Mouse (Mus musculus): ENCODE results near the gene Rora. TPM values are rescaled to one million over a fixed set of nuclear protein-coding genes. Genes with fewer than 3 reads are reported as not detected.

Gene Rora
- total and polyA plus RNA-seq, 2 experiments, result 11.3 to 30.8 TPM

GRCm38 (mm10) chr9:68689351-68689750, 35.8 kb downstream of the Rora start:
- H3K4me3 ChIP-seq (ENCODE audit: insufficient read depth, low read depth, low read length), result no peak overlapping the region
- no peaks in the 10 kb centered on the region for H3K27me3 ChIP-seq (ENCODE audit: control insufficient read depth, insufficient read depth, low read length)
- no peak overlapping the region for H3K9ac ChIP-seq (ENCODE audit: low read depth, low read length)
- no peaks in the 10 kb centered on the region for H3K36me3 ChIP-seq (ENCODE audit: control insufficient read depth, insufficient read depth, low read length)
- peaks cover 3% of the 10 kb centered on the region for H3K4me1 ChIP-seq (ENCODE audit: control insufficient read depth, insufficient read depth, low read length)
- H3K79me2 ChIP-seq (ENCODE audit: control insufficient read depth, insufficient read depth, low read length), result no peaks in the 10 kb centered on the region
- DNase-seq (ENCODE audit: extremely low read depth, low read depth, low spot score), result peak; percentile 49
- TF ChIP-seq CTCF (IDR thresholded peaks at IDR 0.05; ENCODE audit: low read depth, low read length), result peak; percentile 56; the same call in 1 of the 2 replicates
- no peak for TF ChIP-seq POLR2A (IDR thresholded peaks at IDR 0.05; ENCODE audit: extremely low read depth, insufficient read depth, low read length)
- 43% methylated on average over 4 of the region's 4 CpGs for WGBS
- H3K27ac ChIP-seq (replicated peaks; ENCODE audit: insufficient read depth, low read depth, low read length), result no peak overlapping the region

DNA sequence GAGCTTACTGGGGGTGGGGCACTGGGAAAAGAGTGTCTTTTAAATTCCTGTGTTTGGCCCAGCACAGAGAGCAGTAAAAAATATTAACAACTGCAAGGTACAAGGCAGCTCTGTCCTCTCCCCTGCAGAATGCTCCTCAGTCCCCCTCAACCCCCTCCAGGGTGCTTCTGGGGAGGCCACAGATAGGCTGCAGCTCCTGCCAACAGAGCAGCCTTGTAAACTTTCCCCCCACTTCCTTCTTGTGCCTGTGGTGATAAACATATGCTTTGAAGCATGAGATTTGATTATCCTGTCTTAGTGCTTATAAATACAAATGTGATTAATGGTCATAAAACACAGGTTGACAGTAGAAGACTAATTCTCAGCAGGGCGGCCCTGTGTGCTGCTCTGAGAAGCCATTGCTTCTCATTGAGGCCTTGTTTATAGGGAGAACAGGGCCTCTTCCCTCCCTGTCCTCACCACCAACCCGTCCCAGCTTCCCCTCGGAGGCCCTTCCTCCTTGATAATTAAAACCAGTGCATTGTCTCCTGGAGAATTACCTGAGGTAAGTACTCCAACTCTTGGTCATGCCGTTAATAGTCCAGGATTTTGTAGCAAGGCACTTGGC, 41.4 kb downstream of the Rora start:
- H3K36me3 ChIP-seq (ENCODE audit: control insufficient read depth, insufficient read depth, low read length), result no peaks in the 10 kb centered on the region
- H3K27me3 ChIP-seq (ENCODE audit: control insufficient read depth, insufficient read depth, low read length), result no peaks in the 10 kb centered on the region
- 76% methylated on average over 4 of the region's 4 CpGs for WGBS
- no peaks in the 10 kb centered on the region; the same call in 1 of the 2 replicates for H3K79me2 ChIP-seq (ENCODE audit: control insufficient read depth, insufficient read depth, low read length)
- H3K4me3 ChIP-seq (ENCODE audit: insufficient read depth, low read depth, low read length), result no peak overlapping the region
- no peak for DNase-seq (ENCODE audit: extremely low read depth, low read depth, low spot score)
- no peak overlapping the region for H3K9ac ChIP-seq (ENCODE audit: low read depth, low read length)
- no peak overlapping the region for H3K27ac ChIP-seq (replicated peaks; ENCODE audit: insufficient read depth, low read depth, low read length)
- no peaks in the 10 kb centered on the region; the same call in 1 of the 2 replicates for H3K4me1 ChIP-seq (ENCODE audit: control insufficient read depth, insufficient read depth, low read length)
- TF ChIP-seq CTCF (IDR thresholded peaks at IDR 0.05; ENCODE audit: low read depth, low read length) (no peak), POLR2A (IDR thresholded peaks at IDR 0.05; ENCODE audit: extremely low read depth, insufficient read depth, low read length) (no peak)

- TF ChIP-seq CTCF (IDR thresholded peaks at IDR 0.05; ENCODE audit: low read depth, low read length) (no peak), POLR2A (IDR thresholded peaks at IDR 0.05; ENCODE audit: extremely low read depth, insufficient read depth, low read length) (no peak)
- no peak overlapping the region for H3K27ac ChIP-seq (replicated peaks; ENCODE audit: insufficient read depth, low read depth, low read length)
- H3K9ac ChIP-seq (ENCODE audit: low read depth, low read length), result no peak overlapping the region
- 89% methylated on average over 16 of the region's 16 CpGs for WGBS
- no peaks in the 10 kb centered on the region; the same call in 1 of the 2 replicates for H3K4me1 ChIP-seq (ENCODE audit: control insufficient read depth, insufficient read depth, low read length)
- no peaks in the 10 kb centered on the region for H3K36me3 ChIP-seq (ENCODE audit: control insufficient read depth, insufficient read depth, low read length)
- no peaks in the 10 kb centered on the region for H3K27me3 ChIP-seq (ENCODE audit: control insufficient read depth, insufficient read depth, low read length)
- no peak for DNase-seq (ENCODE audit: extremely low read depth, low read depth, low spot score)
- no peak overlapping the region for H3K4me3 ChIP-seq (ENCODE audit: insufficient read depth, low read depth, low read length)
- no peaks in the 10 kb centered on the region; the same call in 1 of the 2 replicates for H3K79me2 ChIP-seq (ENCODE audit: control insufficient read depth, insufficient read depth, low read length)
These were observed 41.9 kb downstream of the Rora start for GRCm38 (mm10) chr9:68695496-68695969.

- H3K27ac ChIP-seq (replicated peaks; ENCODE audit: insufficient read depth, low read depth, low read length), result no peak overlapping the region
- DNase-seq (ENCODE audit: extremely low read depth, low read depth, low spot score), result no peak
- WGBS, result 87% methylated on average over 3 of the region's 3 CpGs
- TF ChIP-seq CTCF (IDR thresholded peaks at IDR 0.05; ENCODE audit: low read depth, low read length) (no peak), POLR2A (IDR thresholded peaks at IDR 0.05; ENCODE audit: extremely low read depth, insufficient read depth, low read length) (no peak)
- no peaks in the 10 kb centered on the region; the same call in 1 of the 2 replicates for H3K79me2 ChIP-seq (ENCODE audit: control insufficient read depth, insufficient read depth, low read length)
- H3K4me1 ChIP-seq (ENCODE audit: control insufficient read depth, insufficient read depth, low read length), result no peaks in the 10 kb centered on the region; the same call in 1 of the 2 replicates
- H3K27me3 ChIP-seq (ENCODE audit: control insufficient read depth, insufficient read depth, low read length), result no peaks in the 10 kb centered on the region
- no peak overlapping the region for H3K4me3 ChIP-seq (ENCODE audit: insufficient read depth, low read depth, low read length)
- H3K9ac ChIP-seq (ENCODE audit: low read depth, low read length), result no peak overlapping the region
- no peaks in the 10 kb centered on the region for H3K36me3 ChIP-seq (ENCODE audit: control insufficient read depth, insufficient read depth, low read length)
These were observed 42.9 kb downstream of the Rora start for GRCm38 (mm10) chr9:68696425-68696956.

GRCm38 (mm10) chr9:68699341-68699740, 45.8 kb downstream of the Rora start:
- Histone ChIP-seq H3K27ac (replicated peaks; ENCODE audit: insufficient read depth, low read depth, low read length) (no peak overlapping the region), H3K27me3 (ENCODE audit: control insufficient read depth, insufficient read depth, low read length) (no peaks in the 10 kb centered on the region), H3K9ac (ENCODE audit: low read depth, low read length) (no peak overlapping the region), H3K4me1 (ENCODE audit: control insufficient read depth, insufficient read depth, low read length) (no peaks in the 10 kb centered on the region; the same call in 1 of the 2 replicates), H3K4me3 (ENCODE audit: insufficient read depth, low read depth, low read length) (no peak overlapping the region), H3K36me3 (ENCODE audit: control insufficient read depth, insufficient read depth, low read length) (no peaks in the 10 kb centered on the region), H3K79me2 (ENCODE audit: control insufficient read depth, insufficient read depth, low read length) (no peaks in the 10 kb centered on the region; the same call in 1 of the 2 replicates)
- DNase-seq (ENCODE audit: extremely low read depth, low read depth, low spot score), result no peak
- WGBS, result 100% methylated on average over 1 of the region's 1 CpGs
- TF ChIP-seq CTCF (IDR thresholded peaks at IDR 0.05; ENCODE audit: low read depth, low read length) (no peak), POLR2A (IDR thresholded peaks at IDR 0.05; ENCODE audit: extremely low read depth, insufficient read depth, low read length) (no peak)

GRCm38 (mm10) chr9:68699856-68700255, 46.3 kb downstream of the Rora start:
- Histone ChIP-seq H3K36me3 (ENCODE audit: control insufficient read depth, insufficient read depth, low read length) (no peaks in the 10 kb centered on the region), H3K79me2 (ENCODE audit: control insufficient read depth, insufficient read depth, low read length) (no peaks in the 10 kb centered on the region; the same call in 1 of the 2 replicates), H3K27me3 (ENCODE audit: control insufficient read depth, insufficient read depth, low read length) (no peaks in the 10 kb centered on the region), H3K27ac (replicated peaks; ENCODE audit: insufficient read depth, low read depth, low read length) (no peak overlapping the region), H3K4me3 (ENCODE audit: insufficient read depth, low read depth, low read length) (no peak overlapping the region), H3K9ac (ENCODE audit: low read depth, low read length) (no peak overlapping the region), H3K4me1 (ENCODE audit: control insufficient read depth, insufficient read depth, low read length) (no peaks in the 10 kb centered on the region; the same call in 1 of the 2 replicates)
- DNase-seq (ENCODE audit: extremely low read depth, low read depth, low spot score), result no peak
- TF ChIP-seq CTCF (IDR thresholded peaks at IDR 0.05; ENCODE audit: low read depth, low read length), result no peak
- no peak for TF ChIP-seq POLR2A (IDR thresholded peaks at IDR 0.05; ENCODE audit: extremely low read depth, insufficient read depth, low read length)
- WGBS, result 96% methylated on average over 4 of the region's 4 CpGs
